Mouse (Mus musculus) layer of hippocampus, adult 9-10 months (tissue): ENCODE results near the gene Nipa1.

ENCODE experiments used
- DNase-seq: peaks from one replicate; pipeline ENCODE4 v3.0.0; 2022; ENCODE audit warnings: low spot score

Nipa1 gene

GRCm38 (mm10) chr7:55935025-55935424, 84.7 kb downstream of the Nipa1 start:
- DNase-seq, result no peak

- no peak for DNase-seq
These were observed 91.1 kb downstream of the Nipa1 start for GRCm38 (mm10) chr7:55928649-55929048.
